Mouse (Mus musculus) 3134 (cell line): ENCODE results near the gene Trpv6.

Experiments
- DNase-seq: peaks from one replicate; pipeline ENCODE4 v3.0.0-alpha.2; 2011; ENCODE audit warnings: low spot score; ENCODE audit not compliant: insufficient read length; ENCODE audit errors: extremely low read depth

Trpv6 gene

GRCm38 (mm10) chr6:41636178-41636577, at the start of gene Trpv6:
TSS of gene Trpv6 (minus strand) at chr6:41636405.
- no peak for DNase-seq

DNA sequence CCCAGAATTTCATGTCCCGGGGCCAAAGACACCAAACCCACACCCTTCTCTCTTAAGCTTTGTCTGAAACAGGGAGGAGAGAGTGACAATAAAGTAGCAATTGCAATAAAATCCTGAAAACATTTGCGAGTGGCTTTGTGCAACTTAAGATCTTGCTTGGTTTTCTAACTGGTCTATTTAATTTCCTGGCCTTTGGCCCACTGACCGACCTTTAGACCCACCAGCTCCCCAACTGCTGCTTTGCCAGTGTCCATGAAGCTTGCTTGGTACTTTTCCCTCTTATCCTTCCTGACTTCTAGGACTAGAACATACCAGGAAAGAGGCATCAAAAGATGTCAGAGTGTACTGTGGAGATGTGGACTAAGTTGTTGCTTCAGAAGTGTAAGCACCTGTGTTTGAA, 49.4 kb upstream of the Trpv6 start:
- no peak for DNase-seq

DNA sequence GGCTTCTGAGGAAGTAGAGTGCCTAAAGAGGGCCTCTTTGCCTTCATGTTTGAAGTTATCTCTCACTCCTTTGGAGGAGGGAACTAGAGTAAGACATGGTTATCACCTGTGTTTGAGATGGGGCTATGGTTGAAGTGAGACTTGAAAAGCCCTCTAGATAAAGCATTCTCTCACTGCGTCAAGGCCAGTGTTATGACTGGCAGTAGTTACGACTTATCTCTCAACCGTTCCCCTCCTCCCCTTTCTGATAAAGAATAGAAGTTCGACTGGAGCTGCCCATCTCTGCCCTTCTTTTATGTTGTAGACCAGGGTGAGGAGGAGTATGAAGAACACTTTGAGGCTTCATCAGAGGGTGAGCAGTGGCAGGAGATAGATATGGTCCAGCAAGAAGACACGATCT, 48.7 kb upstream of the Trpv6 start:
- no peak for DNase-seq

DNA sequence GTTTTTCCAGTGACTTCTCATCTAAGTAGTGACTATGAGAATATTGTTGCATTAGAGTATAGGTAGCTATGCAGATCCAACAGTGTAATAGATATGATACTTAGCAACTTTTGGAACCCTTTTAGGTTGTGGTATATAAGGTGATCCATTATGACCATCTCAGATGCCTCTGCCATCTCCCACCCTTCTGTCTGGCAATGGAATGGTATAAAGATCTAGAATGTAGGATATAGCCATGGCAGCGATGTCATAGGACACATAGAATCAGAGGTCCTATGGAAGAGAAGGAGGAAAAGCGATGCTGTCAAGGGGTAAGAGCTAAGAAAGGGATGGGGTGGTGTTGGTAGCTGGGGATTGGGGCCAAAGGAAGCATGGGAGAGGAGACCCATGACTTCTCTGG, 47.9 kb upstream of the Trpv6 start, which contains the start of gene Llcfc1:
TSS of gene Llcfc1 (plus strand) at position 301 of the 400 bp plus-strand sequence.
- DNase-seq = no peak

DNA sequence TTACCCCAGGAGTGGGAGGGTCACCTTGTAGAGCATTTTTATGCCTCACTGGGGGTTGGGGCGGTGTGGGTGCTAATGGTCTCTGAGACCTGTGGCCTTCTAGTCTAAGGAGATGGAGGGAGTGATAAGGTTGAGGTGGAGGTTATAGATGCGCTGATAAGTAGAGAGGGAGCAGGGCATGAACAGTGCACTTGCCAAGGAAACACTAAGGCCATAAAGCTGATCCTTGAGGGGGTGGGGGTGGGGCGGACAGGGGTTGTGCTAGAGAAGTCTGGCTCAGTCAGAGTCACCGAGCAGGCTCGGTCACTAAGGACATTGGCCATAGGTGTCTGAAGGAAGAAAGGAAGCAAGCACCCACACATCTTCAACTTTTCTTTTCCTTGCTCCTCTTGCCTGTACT, 45.5 kb upstream of the Trpv6 start:
- no peak for DNase-seq

- no peak for DNase-seq
These were observed 44.5 kb upstream of the Trpv6 start, which contains the start of gene Trpv5 for GRCm38 (mm10) chr6:41680669-41681068. TSS of gene Trpv5 (minus strand) at chr6:41680769.

- no peak for DNase-seq
These were observed 40.3 kb upstream of the Trpv6 start for GRCm38 (mm10) chr6:41676530-41676929.

GRCm38 (mm10) chr6:41662320-41662719, 26.1 kb upstream of the Trpv6 start:
- no peak for DNase-seq

- DNase-seq = no peak
These were observed 22.3 kb upstream of the Trpv6 start for GRCm38 (mm10) chr6:41658487-41658886.

GRCm38 (mm10) chr6:41654648-41655047, 18.4 kb upstream of the Trpv6 start:
- no peak for DNase-seq

DNA sequence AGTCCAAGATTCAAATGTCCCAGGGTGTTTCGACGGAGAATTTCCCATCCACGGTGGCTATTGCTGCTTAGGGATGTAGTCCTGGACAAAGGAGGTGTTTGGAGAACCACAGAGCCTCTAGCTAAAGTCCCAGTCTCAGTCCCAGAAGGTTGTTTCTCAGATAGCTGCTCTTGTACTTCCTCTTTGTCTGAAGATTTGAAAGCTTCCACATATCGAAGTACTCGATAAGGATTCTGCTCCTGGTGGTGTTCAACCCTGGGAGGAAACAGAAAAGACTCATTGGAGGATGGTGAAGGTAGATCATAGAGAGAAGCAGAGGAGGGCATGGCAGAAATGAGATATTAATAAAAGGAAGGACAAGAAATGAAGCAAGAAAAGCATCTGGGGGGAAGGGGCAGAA, 17.0 kb upstream of the Trpv6 start:
- no peak for DNase-seq

DNA sequence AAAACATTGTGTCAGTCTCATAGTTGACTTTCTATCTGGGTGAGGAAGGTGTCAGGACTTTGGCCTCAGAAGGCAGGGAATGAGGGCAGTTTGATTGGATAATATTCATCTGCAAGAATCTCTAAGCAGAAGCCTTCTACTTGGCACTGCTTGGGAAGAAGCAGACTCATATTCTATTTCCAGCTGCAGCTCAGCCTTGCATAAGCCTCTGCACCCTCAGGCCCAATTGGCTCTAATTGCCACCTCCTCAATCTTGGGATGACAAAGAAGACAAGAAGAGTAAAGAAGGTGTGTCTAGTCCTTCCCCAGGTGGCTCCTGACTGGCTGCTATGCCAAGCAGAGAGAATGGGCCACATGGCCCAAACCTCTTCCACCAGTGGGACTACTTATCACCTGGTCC, 10.5 kb upstream of the Trpv6 start:
- DNase-seq = no peak

- no peak for DNase-seq
These were observed 10.0 kb upstream of the Trpv6 start for GRCm38 (mm10) chr6:41646220-41646619.

DNA sequence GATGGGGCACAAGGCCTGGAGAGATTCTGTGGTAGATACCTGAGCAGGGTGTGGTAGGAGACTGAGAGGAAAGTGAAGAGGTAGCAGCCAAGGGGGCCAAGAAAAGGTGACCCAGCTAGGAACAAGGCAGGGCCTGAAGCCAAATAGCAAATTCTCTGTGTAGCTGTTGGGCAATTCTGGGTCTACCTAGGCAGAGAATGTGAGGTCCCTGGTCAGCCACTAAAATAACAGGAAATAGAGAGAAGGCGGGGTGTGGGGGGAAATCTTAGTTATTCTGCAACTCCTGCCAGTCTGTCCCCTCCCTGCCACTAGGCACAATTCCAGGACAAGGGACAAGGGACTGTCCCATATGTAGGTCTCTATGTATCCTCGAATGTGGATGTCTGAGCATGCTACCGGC, 7.0 kb upstream of the Trpv6 start:
- no peak for DNase-seq

GRCm38 (mm10) chr6:41642765-41643164, 6.6 kb upstream of the Trpv6 start:
- DNase-seq = no peak

DNA sequence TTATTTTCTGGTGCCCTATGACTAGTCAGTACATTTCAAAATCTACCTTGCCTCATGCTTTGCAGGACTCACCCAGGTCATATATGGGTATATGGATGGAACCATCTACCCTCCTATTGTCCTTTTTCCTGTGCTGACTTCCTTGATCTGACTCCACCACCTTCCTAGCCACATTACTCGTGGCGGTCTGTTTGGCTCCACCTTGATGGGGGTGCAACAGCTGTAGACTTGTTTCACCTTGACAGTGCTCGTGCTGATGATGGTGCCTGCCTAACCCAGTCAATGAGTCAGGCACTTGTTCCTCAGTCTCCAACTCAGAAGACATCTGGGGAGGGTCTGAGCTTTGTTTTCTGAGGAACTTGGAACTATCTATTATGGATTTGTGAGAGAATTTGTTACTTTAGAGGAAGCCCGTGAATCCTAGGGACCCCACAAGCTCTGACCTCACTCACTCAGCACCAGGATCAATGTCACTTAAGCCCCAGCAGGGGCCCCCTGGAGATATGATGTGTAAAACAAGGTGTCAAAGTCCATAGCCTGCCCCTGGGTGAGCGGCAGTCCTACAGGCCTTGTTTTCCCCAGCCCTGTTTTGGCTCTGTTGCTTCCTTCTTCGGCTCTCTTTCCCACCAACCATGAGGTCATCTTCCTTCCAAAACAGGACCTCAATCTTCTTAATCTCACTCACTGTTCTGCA, 5.1 kb upstream of the Trpv6 start:
- DNase-seq = no peak

GRCm38 (mm10) chr6:41640449-41640848, 4.2 kb upstream of the Trpv6 start:
- no peak for DNase-seq

DNA sequence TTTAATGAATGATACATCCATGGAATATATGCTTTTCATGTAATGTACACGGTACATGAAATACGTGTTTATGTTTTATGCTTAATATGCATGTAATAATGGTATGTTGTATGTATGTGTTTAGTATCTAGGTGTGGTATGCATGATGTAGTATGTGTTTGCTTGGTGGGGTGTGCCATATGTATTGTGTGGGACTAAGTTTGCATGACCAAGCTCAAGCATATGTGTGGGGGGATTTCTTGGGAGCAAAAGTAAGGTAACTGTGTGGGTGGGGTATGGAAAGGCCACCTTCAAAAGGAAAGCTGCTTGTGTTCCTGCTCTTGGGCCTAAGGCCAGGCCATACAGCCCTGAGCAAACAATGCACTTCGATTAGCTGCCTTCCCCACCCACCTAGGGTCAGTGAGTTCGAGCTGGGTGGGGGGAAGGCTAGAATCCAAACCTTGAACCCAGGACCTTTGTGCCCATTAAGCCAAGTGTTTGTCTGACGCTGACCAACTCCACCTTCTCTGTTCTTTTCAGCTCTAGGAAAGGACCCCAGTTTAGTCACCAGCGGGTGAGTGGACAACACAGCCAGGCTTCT, 1.8 kb upstream of the Trpv6 start:
- DNase-seq = no peak

DNA sequence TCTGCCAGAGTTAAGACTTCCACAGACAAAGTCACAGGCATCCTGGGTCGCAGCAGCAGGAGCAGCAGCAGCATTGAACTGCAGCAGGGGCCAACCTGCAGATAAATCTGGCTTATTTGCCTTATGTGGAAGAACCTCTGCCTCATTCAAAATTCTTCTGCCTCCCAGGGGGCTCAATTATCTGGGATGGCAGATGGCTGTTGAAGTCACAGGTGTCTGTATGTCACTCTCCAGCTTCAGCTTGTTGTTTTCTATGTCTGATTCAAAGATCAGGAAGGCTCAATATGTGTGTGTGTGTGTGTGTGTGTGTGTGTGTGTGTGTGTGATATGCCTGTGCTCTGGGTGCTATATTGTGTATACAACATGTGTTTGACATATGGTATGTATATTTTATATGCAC, 1.2 kb upstream of the Trpv6 start:
- DNase-seq = no peak

GRCm38 (mm10) chr6:41635211-41635610, 994 bp downstream of the Trpv6 start:
- no peak for DNase-seq

DNA sequence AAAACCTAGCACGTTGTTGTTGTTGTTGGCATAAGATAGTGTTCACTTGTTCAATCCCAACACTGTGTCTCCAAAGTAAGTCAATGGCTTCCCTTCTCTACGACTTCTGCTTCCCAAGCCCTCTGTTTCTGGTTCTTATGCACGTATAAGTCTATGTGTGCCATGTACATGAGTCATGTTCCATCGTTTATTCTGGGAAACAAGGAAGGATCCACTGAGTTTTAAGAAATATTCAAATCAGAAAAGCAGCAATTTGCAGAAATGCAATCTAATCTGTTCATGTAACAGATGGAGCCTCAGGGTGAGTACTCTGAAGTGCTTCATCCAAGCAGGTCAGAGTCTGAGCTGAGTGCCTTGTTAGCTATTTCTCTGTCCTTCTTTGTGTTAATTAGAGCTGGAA, 4.7 kb downstream of the Trpv6 start:
- DNase-seq = no peak

GRCm38 (mm10) chr6:41630791-41631190, 5.4 kb downstream of the Trpv6 start:
- no peak for DNase-seq

DNA sequence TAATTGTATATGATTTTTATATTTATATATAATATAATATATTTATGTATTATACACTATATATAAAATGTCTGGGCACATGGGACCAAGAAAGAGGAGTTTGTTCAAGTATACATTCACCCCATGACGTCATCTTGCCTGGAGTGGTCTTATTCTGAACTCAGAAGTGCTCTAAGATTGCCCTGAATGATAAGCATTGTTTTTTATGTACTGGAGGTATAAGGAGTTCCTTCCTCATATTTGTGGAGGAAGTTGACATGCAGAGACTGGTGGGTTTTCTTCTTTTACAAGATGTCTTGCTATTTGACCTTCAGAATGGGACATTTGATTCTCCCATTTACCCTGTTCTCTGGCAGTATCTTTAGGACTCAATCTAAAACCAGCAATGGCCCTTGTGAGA, 8.0 kb downstream of the Trpv6 start:
- no peak for DNase-seq
